Comparison of ENCODE assay signal across 32 mouse cellular contexts in genomic region chr3:109062391-109062790, GRCm38 (mm10). TPM values are rescaled to one million over a fixed set of nuclear protein-coding genes. Genes with fewer than 3 reads are reported as not detected.
"Had no signal": no experiment of that assay in that cellular context is flagged by ENCODE, and none has a peak within 500 bp of the region (broad histone marks: within the 10 kb centered on the region; RNA-seq: fewer than 3 reads in every experiment).

No protein-coding gene starts in this region.

- H3K27ac ChIP-seq: embryonic facial prominence, embryonic 10.5 days; embryonic facial prominence, embryonic 12.5 days; embryonic facial prominence, embryonic 13.5 days; embryonic facial prominence, embryonic 15.5 days; forebrain, embryonic 10.5 days; forebrain, embryonic 12.5 days; forebrain, embryonic 13.5 days; forebrain, embryonic 15.5 days; gastrocnemius, adult 2 months; heart, adult 2 months had no signal

- H3K27me3 ChIP-seq: embryonic facial prominence, embryonic 12.5 days; embryonic facial prominence, embryonic 15.5 days; forebrain, embryonic 13.5 days; forebrain, embryonic 15.5 days had no signal

- H3K4me3 ChIP-seq: embryonic facial prominence, embryonic 10.5 days; embryonic facial prominence, embryonic 12.5 days; embryonic facial prominence, embryonic 13.5 days; embryonic facial prominence, embryonic 15.5 days; erythroblast, embryonic 14.5 days; forebrain, embryonic 10.5 days; forebrain, embryonic 12.5 days; forebrain, embryonic 13.5 days; forebrain, embryonic 15.5 days; gastrocnemius, adult 2 months; heart, adult 2 months had no signal

- H3K9ac ChIP-seq: embryonic facial prominence, embryonic 12.5 days; embryonic facial prominence, embryonic 13.5 days; embryonic facial prominence, embryonic 15.5 days; forebrain, embryonic 12.5 days; forebrain, embryonic 13.5 days; forebrain, embryonic 15.5 days; forebrain, postnatal 0 days had no signal

- H3K9me3 ChIP-seq: embryonic facial prominence, embryonic 10.5 days; embryonic facial prominence, embryonic 12.5 days; embryonic facial prominence, embryonic 13.5 days; embryonic facial prominence, embryonic 15.5 days; forebrain, embryonic 10.5 days; forebrain, embryonic 12.5 days; forebrain, embryonic 13.5 days; forebrain, embryonic 15.5 days had no signal

- H3K4me1 ChIP-seq: embryonic facial prominence, embryonic 10.5 days; embryonic facial prominence, embryonic 12.5 days; embryonic facial prominence, embryonic 13.5 days; embryonic facial prominence, embryonic 15.5 days; forebrain, embryonic 10.5 days; forebrain, embryonic 12.5 days; forebrain, embryonic 13.5 days; forebrain, embryonic 15.5 days had no signal

- H3K36me3 ChIP-seq: embryonic facial prominence, embryonic 10.5 days; embryonic facial prominence, embryonic 12.5 days; embryonic facial prominence, embryonic 13.5 days; embryonic facial prominence, embryonic 15.5 days; forebrain, embryonic 10.5 days; forebrain, embryonic 12.5 days; forebrain, embryonic 15.5 days had no signal

- H3K4me2 ChIP-seq: embryonic facial prominence, embryonic 12.5 days; embryonic facial prominence, embryonic 13.5 days; embryonic facial prominence, embryonic 15.5 days; forebrain, embryonic 12.5 days; forebrain, embryonic 13.5 days; forebrain, embryonic 15.5 days had no signal

- DNase-seq: gastrocnemius, adult 2 months; gastrocnemius, postnatal 10 days; gastrocnemius, postnatal 14 days; gastrocnemius, postnatal 25 days; gastrocnemius, postnatal 36 days; heart, adult 11 months had no signal

RNA-seq across cellular contexts. Expression of gene Slc25a54, which starts 17.9 kb away (rescaled TPM):
- total RNA-seq: common myeloid progenitor, adult 5-6 weeks; forebrain, postnatal 0 days; gastrocnemius, adult 18-20 months; gastrocnemius, adult 2 months; gastrocnemius, adult 8-10 months; gastrocnemius, postnatal 10 days; gastrocnemius, postnatal 14 days; gastrocnemius, postnatal 25 days; gastrocnemius, postnatal 36 days; gastrocnemius, postnatal 4 days; heart, adult 18-20 months; heart, adult 2 months; heart, adult 8-10 months had no signal
- polyA plus RNA-seq: cerebellum, adult 2 months; cortical plate, adult 2 months; embryonic facial prominence, embryonic 10.5 days; embryonic facial prominence, embryonic 11.5 days; embryonic facial prominence, embryonic 12.5 days; embryonic facial prominence, embryonic 13.5 days; embryonic facial prominence, embryonic 14.5 days; embryonic facial prominence, embryonic 15.5 days; erythroblast, embryonic 14.5 days; forebrain, embryonic 10.5 days; forebrain, embryonic 11.5 days; forebrain, embryonic 13.5 days; forebrain, embryonic 14.5 days; forebrain, embryonic 15.5 days; forebrain, embryonic 16.5 days; forebrain, postnatal 0 days; frontal cortex, adult 2 months; gonadal fat pad, adult 2 months; heart, adult 2 months had no signal

RNA-seq across cellular contexts. Expression of gene Fam102b, which starts 35.0 kb away (rescaled TPM):
- polyA plus RNA-seq: erythroblast, embryonic 14.5 days had no signal
